Mouse (Mus musculus) left cerebral cortex, postnatal 14 days (tissue): Measurements from ENCODE around the gene Pex16. TPM values are rescaled to one million over a fixed set of nuclear protein-coding genes. Genes with fewer than 3 reads are reported as not detected.

Experiments used
- DNase-seq, 2 experiments: peaks; one replicate each; pipeline ENCODE4 v3.0.0; 2021 to 2022; ENCODE audit warnings: low spot score in 2 of 2, mixed read lengths in 1 of 2
- intact Hi-C: fragments of 180-260 bp; cut with DNase I; formaldehyde crosslinking; loops from one replicate; pipeline ENCODE4 v1.15.1; 2025
- total RNA-seq, 2 experiments: library from RNA; stranded (reverse); gene quantifications; 2 replicates each; pipeline ENCODE4 v1.2.3; 2021

Pex16 gene
- total RNA-seq, 2 experiments from 2014 or later: 36.5 to 41.2 TPM

DNA sequence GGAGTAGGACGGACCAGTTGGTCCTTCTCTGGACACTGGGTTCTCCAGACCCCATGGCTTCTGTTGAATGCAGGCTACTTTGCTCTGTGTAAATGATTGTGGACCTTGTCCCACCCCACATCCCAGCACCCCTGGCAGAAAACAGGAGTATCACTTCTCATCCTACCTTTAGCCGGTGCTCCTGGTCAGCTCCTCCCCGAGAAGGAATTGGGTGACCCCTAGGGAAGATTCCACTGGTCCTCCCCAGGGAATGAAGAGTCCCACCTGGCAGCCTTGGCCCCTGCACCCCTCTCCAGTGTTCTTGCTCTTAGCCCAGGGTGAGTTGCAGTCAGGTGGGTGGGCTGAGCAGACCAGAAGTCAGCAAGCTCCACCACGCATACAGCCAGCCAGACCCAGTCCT is 10.4 kb upstream of the Pex16 start:
- DNase-seq: no peak
- intact Hi-C loops: no loop called here

DNA sequence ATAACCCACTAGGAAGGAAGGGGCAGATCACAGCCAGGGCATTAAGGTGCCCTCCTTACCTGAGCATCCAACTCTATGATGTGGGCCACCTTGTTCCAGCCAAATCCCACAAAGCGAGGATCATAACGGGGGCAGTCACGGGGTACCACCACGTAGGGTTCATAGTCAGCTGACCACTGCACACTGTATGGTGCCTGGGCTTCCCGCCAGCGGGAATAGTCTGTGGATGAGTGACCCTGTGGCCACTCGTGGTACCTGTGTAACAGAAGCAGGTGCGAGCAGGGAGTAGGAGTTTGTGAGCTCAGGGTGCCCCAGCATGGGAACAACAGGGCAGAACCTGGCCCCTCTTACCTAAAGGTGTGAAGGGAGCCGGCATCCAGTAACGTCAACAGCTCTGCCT is 8.9 kb upstream of the Pex16 start:
- intact Hi-C loops: no loop called here
- no peak for DNase-seq

DNA sequence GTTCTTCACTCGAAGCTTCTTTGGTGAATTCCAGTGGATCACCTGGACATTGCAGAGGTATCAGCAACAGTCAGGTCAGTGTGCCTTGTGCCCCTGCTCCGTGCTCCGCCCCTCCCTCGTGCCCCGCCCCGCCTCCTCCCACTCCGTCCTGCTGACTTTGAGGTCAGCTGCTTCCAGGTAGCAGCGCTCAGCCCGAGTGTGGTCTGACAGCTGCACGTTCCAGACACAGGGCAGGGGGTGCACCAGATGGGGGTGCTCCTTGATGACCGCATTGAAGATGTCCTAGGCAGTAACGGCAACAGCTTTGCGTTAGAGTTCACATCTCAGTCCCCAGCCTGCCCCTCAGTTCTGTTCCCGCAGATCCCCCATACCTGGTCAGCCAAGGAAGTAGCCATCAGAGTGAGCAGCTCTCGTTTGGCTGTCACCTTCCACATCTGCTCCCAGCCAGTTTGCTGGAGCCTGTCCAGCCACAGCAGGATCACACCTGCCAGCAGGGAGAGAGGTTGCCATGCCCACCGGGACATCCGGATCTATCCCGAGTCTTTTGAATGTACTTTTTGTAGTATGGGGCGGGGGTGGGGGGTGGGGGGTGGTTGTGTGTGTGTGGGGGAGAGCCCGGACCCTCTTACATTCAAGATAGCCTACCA is 7.0 kb upstream of the Pex16 start:
- intact Hi-C loops: no loop called here
- DNase-seq: no peak

DNA sequence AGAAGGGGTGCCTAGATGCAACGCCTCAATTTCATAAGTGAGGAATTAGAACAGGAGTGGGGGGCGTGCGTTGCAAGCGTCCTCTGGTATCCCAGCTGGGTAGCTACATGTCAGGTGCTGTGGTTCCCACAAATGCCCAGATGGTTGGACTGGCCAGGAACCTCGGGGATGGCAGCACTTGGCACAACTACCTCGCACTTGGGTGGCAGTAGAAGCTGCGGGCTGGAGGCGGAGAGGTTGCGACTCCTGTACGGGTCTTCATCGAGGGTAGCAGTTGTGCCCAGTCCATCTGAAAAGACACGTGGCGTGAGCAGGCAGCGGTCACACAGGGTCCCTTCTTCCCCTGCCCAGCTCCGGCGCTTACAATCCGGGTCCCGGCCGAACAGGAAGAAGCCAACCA is 4.1 kb upstream of the Pex16 start:
- no peak for DNase-seq
- intact Hi-C loops: loop anchor here (10.0 kb wide), 1 partner anchor 386 kb away; no protein-coding TSS in a partner anchor

DNA sequence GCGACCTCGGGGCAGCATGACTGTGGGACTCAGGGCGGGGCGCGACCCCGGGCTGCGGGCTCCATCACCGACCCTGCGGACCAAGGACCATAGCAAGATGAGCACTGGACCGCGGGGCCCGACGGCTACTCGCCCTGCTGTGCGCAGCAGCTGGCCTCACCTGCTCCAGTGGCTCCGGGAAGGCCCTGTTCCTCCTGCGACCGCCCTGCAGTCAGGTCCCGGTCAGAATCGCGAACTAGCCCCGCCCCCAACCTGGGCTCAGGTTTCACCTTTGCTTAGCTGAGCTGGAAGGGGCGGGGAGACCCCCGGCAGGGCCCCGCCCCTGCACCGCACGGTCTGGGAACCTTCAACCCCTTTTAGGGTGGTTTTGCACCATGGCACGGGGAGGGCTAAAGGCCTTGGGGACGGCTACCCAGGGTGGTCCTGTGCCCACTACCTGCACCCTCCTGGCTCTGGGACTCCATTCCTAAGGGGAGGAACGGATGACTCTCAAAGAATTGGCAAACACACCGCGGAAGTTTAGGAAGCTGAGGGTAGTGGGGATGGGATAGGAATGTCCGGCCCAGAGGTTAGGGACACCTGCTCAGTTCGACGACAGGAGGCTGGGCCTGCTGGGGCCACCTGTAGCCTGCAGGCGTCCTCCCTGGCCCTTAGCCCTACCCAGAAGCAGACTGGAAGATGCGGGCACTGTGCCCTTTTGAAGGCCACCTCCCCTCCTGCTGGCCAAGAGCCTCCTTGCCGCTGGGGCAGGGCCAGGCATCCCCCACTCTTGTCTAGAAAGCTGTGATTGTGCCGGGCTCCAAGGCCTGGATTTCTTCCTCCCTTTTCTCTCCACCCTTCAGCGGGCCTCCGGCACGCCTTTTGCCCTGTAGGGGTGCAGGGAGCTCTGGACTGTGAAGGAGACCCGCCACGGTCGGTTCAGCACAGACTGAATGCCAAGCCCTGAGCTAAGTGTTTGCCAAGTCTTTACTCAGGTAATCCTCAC is 3.4 kb upstream of the Pex16 start:
- DNase-seq: no peak
- intact Hi-C loops: loop anchor here (10.0 kb wide), 1 partner anchor 386 kb away; no protein-coding TSS in a partner anchor

DNA sequence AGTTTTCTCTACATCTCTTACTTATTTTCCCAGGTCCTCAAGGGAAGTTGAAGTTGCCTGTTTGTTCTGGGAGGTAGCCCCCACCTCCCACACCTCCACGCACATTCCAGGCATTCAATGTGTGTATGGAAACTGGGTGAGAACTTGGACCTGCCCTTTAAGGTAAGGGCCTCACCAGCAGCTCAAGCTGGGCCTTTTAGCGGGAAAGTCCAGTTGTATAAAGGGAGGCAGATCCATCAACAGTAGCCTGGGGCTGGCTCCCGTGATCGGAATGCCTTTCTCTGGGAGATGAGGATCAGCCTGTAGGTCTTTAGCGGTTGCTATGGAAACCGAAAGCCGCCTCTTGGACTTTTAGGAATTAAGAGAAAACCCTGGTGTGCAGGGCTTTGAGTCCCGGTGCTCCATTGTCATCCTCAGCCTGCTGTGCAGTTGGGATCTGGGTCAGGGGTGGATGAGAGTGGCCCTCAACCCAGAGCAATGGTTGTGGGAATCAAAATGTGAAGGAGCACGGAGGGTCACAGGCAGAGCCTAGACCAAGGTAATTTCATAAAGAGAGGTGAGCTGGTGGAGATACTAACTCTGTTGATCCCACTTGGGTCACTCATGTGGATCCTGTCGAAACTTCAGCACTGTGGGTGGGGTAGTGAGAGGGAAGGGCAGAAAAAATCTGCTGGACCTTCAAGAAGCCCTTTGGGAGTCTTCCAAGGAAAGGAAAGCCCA is 2.3 kb upstream of the Pex16 start:
- intact Hi-C loops: loop anchor here (10.0 kb wide), 1 partner anchor 387 kb away; no protein-coding TSS in a partner anchor
- no peak for DNase-seq

DNA sequence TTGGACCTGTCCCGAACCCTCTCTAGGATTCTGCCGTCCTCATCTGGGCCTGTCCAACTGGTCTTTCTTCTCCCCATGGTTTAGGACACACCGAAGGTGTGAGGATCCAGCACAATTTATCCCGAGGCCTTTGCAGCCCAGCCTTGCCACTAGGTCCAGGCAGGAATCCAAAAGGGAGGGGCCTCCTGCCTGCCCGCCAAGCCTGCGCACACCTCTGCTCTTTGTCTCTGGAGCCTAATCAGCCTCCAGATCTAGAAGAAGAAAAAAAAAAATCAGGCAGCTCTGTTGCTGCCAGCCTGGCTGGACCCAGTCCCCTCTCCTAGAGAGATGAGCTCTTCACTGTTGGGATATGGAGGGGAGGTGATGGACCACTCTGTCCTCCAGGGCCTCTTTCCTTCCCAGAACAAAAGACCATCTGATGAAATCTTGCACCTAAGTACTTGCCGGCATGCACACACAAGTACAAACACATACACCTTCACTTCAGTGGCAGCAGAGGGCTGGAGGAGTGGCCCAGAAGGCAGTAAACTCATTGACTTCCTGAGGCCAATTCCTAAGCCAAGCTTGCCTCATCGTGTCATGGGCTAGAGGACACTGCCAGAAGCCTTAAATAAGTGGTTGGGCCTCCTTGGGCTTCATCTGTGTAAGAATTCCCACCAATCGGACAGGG is 1.6 kb upstream of the Pex16 start:
- DNase-seq: no peak
- intact Hi-C loops: loop anchor here (10.0 kb wide), 1 partner anchor 388 kb away; no protein-coding TSS in a partner anchor

DNA sequence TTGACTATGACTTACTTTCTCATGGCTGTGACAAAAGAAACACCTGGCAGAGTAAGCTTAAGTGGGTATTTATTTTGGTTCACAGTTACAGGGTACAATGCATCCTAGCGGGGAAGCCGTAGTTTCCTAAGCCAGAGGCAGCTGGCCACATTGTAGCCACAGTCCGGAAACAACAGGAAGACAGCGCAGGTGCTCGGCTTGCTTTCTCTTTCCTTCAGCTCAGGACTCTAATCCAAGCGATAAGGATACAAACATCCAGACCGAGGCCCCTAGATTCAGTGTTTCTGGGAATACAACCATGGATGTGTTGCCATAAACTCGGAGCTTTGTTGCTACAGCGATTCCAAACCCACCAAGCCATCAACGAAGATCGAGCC is 1.1 kb upstream of the Pex16 start:
- DNase-seq: no peak
- intact Hi-C loops: loop anchor here (10.0 kb wide), 1 partner anchor 389 kb away; no protein-coding TSS in a partner anchor

DNA sequence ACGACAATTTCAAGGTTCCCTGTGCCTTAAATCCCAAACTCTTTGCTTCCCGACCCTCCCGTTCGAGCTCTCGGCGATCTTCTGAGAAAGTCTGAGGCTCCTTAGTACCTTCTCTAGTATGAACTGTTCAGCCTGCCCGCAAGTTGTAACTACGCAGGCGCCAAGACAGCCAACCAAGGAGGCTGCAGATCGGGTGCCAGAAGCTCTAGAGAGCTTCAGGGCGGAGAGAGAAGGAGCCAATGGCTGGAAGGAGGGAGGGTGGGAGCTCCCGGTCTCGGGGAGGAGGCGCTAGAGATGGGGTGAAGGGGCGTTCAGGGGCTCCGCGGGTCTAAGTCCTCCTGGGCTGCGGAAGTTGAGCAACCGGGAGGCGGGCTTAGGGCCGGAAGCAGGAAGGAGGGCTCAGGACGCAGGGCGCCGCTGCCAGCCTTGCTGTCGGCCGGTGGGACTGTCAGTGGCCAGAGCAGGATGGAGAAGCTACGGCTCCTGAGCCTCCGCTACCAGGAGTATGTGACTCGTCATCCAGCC is 685 bp downstream of the Pex16 start:
- DNase-seq: peak; percentile 94 to 98
- intact Hi-C loops: loop anchor here (10.0 kb wide), 1 partner anchor 390 kb away; no protein-coding TSS in a partner anchor

DNA sequence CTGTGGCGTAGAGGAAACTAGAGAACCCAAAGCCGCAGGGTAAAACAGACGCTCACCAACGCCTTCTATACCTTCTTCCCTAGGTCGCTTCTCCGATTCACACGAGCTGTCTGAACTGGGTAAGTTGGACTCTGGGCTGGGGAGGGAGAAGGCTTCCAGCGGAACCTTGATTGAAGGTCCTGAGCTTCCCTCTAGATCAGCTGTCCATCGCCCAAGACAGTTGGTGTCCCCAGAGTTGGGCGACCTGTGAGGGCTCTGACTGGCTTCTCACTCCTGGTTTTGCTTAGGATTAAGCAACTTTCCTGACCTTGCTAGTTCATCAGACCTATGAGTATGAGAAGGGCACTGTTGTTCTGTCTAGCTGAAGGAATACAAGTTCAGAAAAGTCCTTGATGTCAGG is 1.3 kb downstream of the Pex16 start:
- intact Hi-C loops: loop anchor here (10.0 kb wide), 1 partner anchor 391 kb away; no protein-coding TSS in a partner anchor
- no peak for DNase-seq

DNA sequence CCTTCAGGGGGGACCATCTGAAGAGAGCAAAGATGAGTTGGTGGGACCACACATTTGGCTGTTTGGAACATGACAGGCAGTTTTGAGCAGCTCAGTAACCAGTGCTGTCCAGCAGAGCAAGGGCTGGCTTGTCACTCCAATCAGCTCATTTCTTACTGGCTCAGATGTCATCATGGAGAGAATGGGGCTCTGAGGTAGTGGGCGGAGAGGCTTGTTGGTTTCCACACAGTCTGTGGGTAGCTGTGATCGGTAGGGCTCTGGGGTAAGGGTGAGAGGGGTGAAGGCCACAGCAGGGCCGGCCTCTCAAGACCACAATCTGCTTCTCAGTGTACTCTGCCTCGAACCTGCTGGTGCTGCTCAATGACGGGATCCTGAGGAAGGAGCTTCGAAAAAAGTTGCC is 1.8 kb downstream of the Pex16 start:
- DNase-seq: no peak
- intact Hi-C loops: loop anchor here (10.0 kb wide), 1 partner anchor 391 kb away; no protein-coding TSS in a partner anchor

DNA sequence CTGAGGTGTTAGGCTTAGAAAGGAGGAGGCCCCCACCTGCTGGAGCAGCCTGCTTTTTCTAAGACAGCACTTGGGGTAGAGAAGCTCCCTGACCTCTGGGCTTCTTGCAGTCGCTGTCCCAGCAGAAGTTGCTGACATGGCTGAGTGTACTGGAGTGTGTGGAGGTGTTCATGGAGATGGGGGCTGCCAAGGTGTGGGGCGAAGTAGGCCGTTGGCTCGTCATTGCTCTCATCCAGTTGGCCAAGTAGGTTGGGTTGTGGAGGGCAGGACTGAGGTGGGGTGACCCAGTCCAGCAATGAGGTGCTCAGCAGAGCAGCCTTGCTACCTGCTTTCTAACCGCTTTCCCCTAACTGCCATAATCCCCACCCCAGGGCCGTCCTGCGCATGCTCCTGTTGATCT is 2.8 kb downstream of the Pex16 start:
- intact Hi-C loops: loop anchor here (10.0 kb wide), 1 partner anchor 393 kb away; no protein-coding TSS in a partner anchor
- no peak for DNase-seq

DNA sequence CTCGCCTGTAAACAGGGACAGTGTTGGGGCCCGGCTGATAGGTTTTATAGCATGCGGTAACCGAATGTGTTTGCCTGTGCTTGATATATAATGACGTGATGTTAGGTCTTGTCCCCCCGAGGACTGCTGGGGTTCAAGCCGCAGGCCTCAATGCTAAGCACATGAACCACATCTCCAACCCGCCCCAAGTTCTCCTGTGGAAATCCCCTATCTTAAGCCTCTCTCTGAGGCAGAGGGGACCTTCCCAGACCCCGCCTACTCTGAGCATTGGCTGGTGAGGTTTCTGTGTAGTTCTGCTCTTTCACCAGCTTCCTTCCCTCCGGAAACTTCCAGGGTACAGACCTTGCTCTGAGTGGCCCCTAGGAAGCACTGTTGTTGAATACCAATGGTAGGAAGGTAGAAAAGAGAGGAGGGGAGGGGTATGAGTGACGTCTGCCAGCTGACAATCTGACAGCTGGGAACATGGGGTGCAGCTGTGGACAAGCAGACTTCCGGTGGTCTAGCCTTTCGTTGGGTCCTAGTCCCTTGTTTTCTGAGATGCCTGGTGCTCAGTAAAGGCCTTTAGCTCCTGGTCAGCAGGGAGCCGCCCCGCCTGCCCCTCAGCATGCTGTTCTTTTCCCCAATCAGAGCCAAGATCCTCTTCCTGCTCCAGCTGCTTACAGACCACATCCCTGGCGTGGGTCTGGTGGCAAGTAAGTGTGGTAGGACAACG is 5.5 kb downstream of the Pex16 start:
- intact Hi-C loops: loop anchor here (10.0 kb wide), 1 partner anchor 395 kb away; no protein-coding TSS in a partner anchor
- DNase-seq: no peak

DNA sequence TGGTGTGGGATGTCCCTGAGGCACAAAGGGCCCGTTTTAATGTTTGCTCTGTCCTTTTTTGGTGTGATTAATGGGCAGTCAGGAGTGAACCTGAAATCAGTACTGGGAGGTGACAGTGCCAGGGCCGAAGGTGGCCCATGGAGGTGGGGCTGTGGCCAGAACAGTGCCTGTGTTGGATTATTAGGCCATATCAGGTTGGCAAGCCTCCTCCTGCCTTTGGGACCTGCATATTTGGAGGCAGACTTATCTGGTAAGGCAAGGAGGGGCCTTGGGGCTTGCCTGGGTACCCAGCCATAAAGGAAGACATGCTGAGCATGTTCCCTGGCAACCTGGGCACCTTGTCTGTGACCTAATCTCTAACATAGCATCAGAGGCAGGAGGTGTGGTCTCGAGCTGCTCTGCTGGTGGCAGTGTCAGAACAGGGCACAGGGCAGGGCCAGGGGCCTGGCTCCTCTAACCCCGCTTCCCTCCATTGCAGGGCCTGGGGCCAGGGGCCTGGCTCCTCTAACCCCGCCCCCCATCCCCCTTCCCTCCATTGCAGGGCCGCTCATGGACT is 6.1 kb downstream of the Pex16 start:
- intact Hi-C loops: no loop called here
- no peak for DNase-seq

DNA sequence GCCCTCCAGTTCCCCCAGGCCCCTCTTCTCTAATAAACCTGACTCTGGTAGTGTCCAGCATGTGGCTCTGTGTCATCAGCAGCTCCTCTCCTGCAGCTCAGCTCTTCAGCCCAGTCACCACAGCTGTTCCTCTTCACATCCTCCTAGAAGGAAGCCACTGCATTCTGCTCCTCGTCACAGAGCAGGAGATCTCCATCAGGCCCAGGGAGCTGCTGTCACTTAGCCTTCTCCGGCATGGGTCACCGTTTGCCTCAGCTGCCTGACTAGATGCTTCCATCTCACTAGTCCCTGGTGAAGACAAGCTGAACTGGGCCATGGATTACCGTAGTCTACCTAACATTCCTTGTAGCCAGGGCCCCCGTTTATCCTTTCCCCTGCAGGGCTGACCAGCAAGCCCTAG is 6.7 kb downstream of the Pex16 start:
- DNase-seq: no peak
- intact Hi-C loops: no loop called here

DNA sequence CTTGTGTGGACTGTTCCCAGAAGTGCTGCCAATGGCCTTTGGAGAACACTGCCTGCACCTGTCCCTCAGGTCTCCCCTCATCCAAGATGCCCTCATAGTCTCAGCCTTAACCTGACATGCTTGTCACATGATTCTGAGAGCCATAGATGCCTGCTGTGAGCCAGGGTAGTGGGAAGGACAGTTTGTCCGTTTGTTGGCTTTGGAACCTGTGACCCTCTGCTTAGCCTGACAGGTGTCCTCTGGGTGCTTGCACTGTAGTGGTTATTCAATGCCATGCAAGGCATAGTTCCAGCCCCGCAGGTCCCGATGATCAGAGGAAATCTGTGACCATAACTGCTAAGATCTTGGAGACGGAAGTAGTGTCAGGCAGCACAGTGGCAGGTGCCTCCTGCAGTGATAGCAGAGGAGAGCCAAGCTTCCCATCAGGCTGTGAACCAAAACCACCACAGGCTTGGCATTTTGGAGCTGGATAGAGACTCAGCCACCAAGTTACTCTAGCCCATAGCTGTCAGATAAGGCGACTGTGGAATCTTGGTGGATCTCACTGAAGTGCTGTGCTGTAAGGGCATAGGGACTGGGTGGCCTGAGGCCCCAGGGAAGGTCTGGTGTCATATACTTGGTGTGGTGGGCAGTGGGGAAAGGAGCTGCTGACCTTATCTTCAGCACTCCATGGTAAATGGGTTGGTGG is 7.6 kb downstream of the Pex16 start, which contains the start of gene 1700029I15Rik:
Gene 1700029I15Rik (plus strand): TSS at position 638 of the 688 bp plus-strand sequence.
- intact Hi-C loops: no loop called here
- no peak for DNase-seq

DNA sequence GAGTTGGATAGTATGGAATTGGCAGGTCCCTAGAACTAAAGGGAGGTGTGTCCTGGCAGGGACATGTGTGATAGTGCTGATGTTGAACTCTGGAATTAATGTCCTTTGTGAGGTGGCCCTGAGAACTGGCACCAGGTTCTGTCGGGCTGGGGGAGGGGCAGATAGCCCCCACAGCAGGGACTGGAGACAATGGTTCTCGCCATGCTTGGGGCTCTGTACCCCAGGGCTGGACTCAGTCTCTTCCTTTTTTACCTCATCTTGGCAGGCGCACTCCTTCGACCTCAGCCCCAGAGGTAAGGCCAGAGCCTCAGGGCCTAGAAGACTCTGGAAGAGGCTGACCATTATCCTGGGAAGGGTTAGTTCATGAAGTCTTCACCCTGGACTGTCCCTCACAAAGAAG is 8.3 kb downstream of the Pex16 start:
- DNase-seq: no peak
- intact Hi-C loops: no loop called here
